Mouse (Mus musculus): Measurements from ENCODE around the gene 5730596B20Rik.

- TF ChIP-seq CTCF (conservative IDR thresholded peaks at IDR 0.05; ENCODE audit: low read length) (no peak), NANOG (IDR thresholded peaks at IDR 0.05; ENCODE audit: borderline replicate concordance, low read length) (no peak), POU5F1 (IDR thresholded peaks at IDR 0.05; ENCODE audit: borderline replicate concordance, low read length) (no peak)
Measured at GRCm38 (mm10) chr6:52177061-52177735, at the start of gene 5730596B20Rik.
